Mouse (Mus musculus): ENCODE results near the gene Nrd1. TPM values are rescaled to one million over a fixed set of nuclear protein-coding genes. Genes with fewer than 3 reads are reported as not detected.

Gene Nrd1
- polyA plus RNA-seq, 1 experiment = 441 TPM

GRCm38 (mm10) chr4:109048258-109048657 lies 47.8 kb downstream of the Nrd1 start:
- Histone ChIP-seq H3K4me3 (ENCODE audit: control insufficient read depth, low read depth, low read length) (no peak overlapping the region), H3K4me1 (ENCODE audit: control insufficient read depth, insufficient read depth, low read length) (no peaks in the 10 kb centered on the region), H3K27ac (ENCODE audit: control insufficient read depth, insufficient read depth, low read depth, low read length) (no peak overlapping the region), H3K27me3 (ENCODE audit: control insufficient read depth, insufficient read depth, low read length) (no peaks in the 10 kb centered on the region), H3K36me3 (ENCODE audit: control insufficient read depth, insufficient read depth, low read length) (no peaks in the 10 kb centered on the region; the same call in 1 of the 2 replicates)
- TF ChIP-seq POLR2A (IDR thresholded peaks at IDR 0.05; ENCODE audit: control insufficient read depth, low read depth, low read length) (no peak), CTCF (IDR thresholded peaks at IDR 0.05; ENCODE audit: control insufficient read depth, insufficient read depth, insufficient replicate concordance, low read depth, low read length) (no peak)

- no peaks in the 10 kb centered on the region; the same call in 1 of the 2 replicates for H3K36me3 ChIP-seq (ENCODE audit: control insufficient read depth, insufficient read depth, low read length)
- no peak overlapping the region for H3K27ac ChIP-seq (ENCODE audit: control insufficient read depth, insufficient read depth, low read depth, low read length)
- no peaks in the 10 kb centered on the region for H3K27me3 ChIP-seq (ENCODE audit: control insufficient read depth, insufficient read depth, low read length)
- no peak overlapping the region for H3K4me3 ChIP-seq (ENCODE audit: control insufficient read depth, low read depth, low read length)
- no peaks in the 10 kb centered on the region for H3K4me1 ChIP-seq (ENCODE audit: control insufficient read depth, insufficient read depth, low read length)
- TF ChIP-seq POLR2A (IDR thresholded peaks at IDR 0.05; ENCODE audit: control insufficient read depth, low read depth, low read length) (no peak), CTCF (IDR thresholded peaks at IDR 0.05; ENCODE audit: control insufficient read depth, insufficient read depth, insufficient replicate concordance, low read depth, low read length) (no peak)
Measured at GRCm38 (mm10) chr4:109052282-109052681, 51.8 kb downstream of the Nrd1 start.

GRCm38 (mm10) chr4:109054003-109054402 lies 53.5 kb downstream of the Nrd1 start:
- H3K27ac ChIP-seq (ENCODE audit: control insufficient read depth, insufficient read depth, low read depth, low read length) = no peak overlapping the region
- TF ChIP-seq POLR2A (IDR thresholded peaks at IDR 0.05; ENCODE audit: control insufficient read depth, low read depth, low read length) (no peak), CTCF (IDR thresholded peaks at IDR 0.05; ENCODE audit: control insufficient read depth, insufficient read depth, insufficient replicate concordance, low read depth, low read length) (no peak)
- no peak overlapping the region for H3K4me3 ChIP-seq (ENCODE audit: control insufficient read depth, low read depth, low read length)
- H3K36me3 ChIP-seq (ENCODE audit: control insufficient read depth, insufficient read depth, low read length) = no peaks in the 10 kb centered on the region; the same call in 1 of the 2 replicates
- no peaks in the 10 kb centered on the region for H3K27me3 ChIP-seq (ENCODE audit: control insufficient read depth, insufficient read depth, low read length)
- H3K4me1 ChIP-seq (ENCODE audit: control insufficient read depth, insufficient read depth, low read length) = no peaks in the 10 kb centered on the region

GRCm38 (mm10) chr4:109056351-109056750 lies 55.9 kb downstream of the Nrd1 start:
- no peak overlapping the region for H3K27ac ChIP-seq (ENCODE audit: control insufficient read depth, insufficient read depth, low read depth, low read length)
- no peaks in the 10 kb centered on the region for H3K4me1 ChIP-seq (ENCODE audit: control insufficient read depth, insufficient read depth, low read length)
- no peaks in the 10 kb centered on the region for H3K27me3 ChIP-seq (ENCODE audit: control insufficient read depth, insufficient read depth, low read length)
- no peak overlapping the region for H3K4me3 ChIP-seq (ENCODE audit: control insufficient read depth, low read depth, low read length)
- no peaks in the 10 kb centered on the region for H3K36me3 ChIP-seq (ENCODE audit: control insufficient read depth, insufficient read depth, low read length)
- TF ChIP-seq CTCF (IDR thresholded peaks at IDR 0.05; ENCODE audit: control insufficient read depth, insufficient read depth, insufficient replicate concordance, low read depth, low read length) = no peak
- TF ChIP-seq POLR2A (IDR thresholded peaks at IDR 0.05; ENCODE audit: control insufficient read depth, low read depth, low read length) = no peak

- no peak overlapping the region for H3K4me3 ChIP-seq (ENCODE audit: control insufficient read depth, low read depth, low read length)
- no peak for TF ChIP-seq POLR2A (IDR thresholded peaks at IDR 0.05; ENCODE audit: control insufficient read depth, low read depth, low read length)
- no peak for TF ChIP-seq CTCF (IDR thresholded peaks at IDR 0.05; ENCODE audit: control insufficient read depth, insufficient read depth, insufficient replicate concordance, low read depth, low read length)
- H3K27me3 ChIP-seq (ENCODE audit: control insufficient read depth, insufficient read depth, low read length) = no peaks in the 10 kb centered on the region
- no peaks in the 10 kb centered on the region for H3K36me3 ChIP-seq (ENCODE audit: control insufficient read depth, insufficient read depth, low read length)
- no peak overlapping the region for H3K27ac ChIP-seq (ENCODE audit: control insufficient read depth, insufficient read depth, low read depth, low read length)
- no peaks in the 10 kb centered on the region for H3K4me1 ChIP-seq (ENCODE audit: control insufficient read depth, insufficient read depth, low read length)
Measured at GRCm38 (mm10) chr4:109057640-109058039, 57.2 kb downstream of the Nrd1 start.

- Histone ChIP-seq H3K36me3 (ENCODE audit: control insufficient read depth, insufficient read depth, low read length) (no peaks in the 10 kb centered on the region), H3K4me3 (ENCODE audit: control insufficient read depth, low read depth, low read length) (no peak overlapping the region)
Measured at GRCm38 (mm10) chr4:109059255-109059821, 58.9 kb downstream of the Nrd1 start.

GRCm38 (mm10) chr4:109064941-109065340 lies 64.5 kb downstream of the Nrd1 start:
- H3K27ac ChIP-seq (ENCODE audit: control insufficient read depth, insufficient read depth, low read depth, low read length) = no peak overlapping the region
- no peak overlapping the region for H3K4me3 ChIP-seq (ENCODE audit: control insufficient read depth, low read depth, low read length)
- H3K27me3 ChIP-seq (ENCODE audit: control insufficient read depth, insufficient read depth, low read length) = no peaks in the 10 kb centered on the region
- no peaks in the 10 kb centered on the region; the same call in 1 of the 2 replicates for H3K36me3 ChIP-seq (ENCODE audit: control insufficient read depth, insufficient read depth, low read length)
- no peaks in the 10 kb centered on the region for H3K4me1 ChIP-seq (ENCODE audit: control insufficient read depth, insufficient read depth, low read length)
- TF ChIP-seq CTCF (IDR thresholded peaks at IDR 0.05; ENCODE audit: control insufficient read depth, insufficient read depth, insufficient replicate concordance, low read depth, low read length) (no peak), POLR2A (IDR thresholded peaks at IDR 0.05; ENCODE audit: control insufficient read depth, low read depth, low read length) (no peak)

More at GRCm38 (mm10) chr4:109059255-109059821, 58.9 kb downstream of the Nrd1 start:
- Histone ChIP-seq H3K4me1 (ENCODE audit: control insufficient read depth, insufficient read depth, low read length) (no peaks in the 10 kb centered on the region), H3K27ac (ENCODE audit: control insufficient read depth, insufficient read depth, low read depth, low read length) (no peak overlapping the region), H3K27me3 (ENCODE audit: control insufficient read depth, insufficient read depth, low read length) (no peaks in the 10 kb centered on the region)
- no peak for TF ChIP-seq POLR2A (IDR thresholded peaks at IDR 0.05; ENCODE audit: control insufficient read depth, low read depth, low read length)
- no peak for TF ChIP-seq CTCF (IDR thresholded peaks at IDR 0.05; ENCODE audit: control insufficient read depth, insufficient read depth, insufficient replicate concordance, low read depth, low read length)

Data from testis, adult 2 months (tissue).